Mouse (Mus musculus) limb, embryonic 12.5 days (tissue): ENCODE measurements around the gene Ier5l. TPM values are rescaled to one million over a fixed set of nuclear protein-coding genes. Genes with fewer than 3 reads are reported as not detected.

Source experiments
- ATAC-seq: fragments of 200-750 bp; cut with Nextera tagmentation; 2 replicates; pipeline ENCODE4 v1.8.0; 2017; ENCODE audit warnings: low read depth, moderate TSS enrichment; ENCODE audit not compliant: insufficient number of reproducible peaks, insufficient read depth, low FRiP score, low TSS enrichment
- H3K27ac ChIP-seq: fragments of 300-500 bp; sonication (generic); 2 replicates; pipeline ENCODE4 v1.5.1; 2016; ENCODE audit warnings: mild to moderate bottlenecking, moderate library complexity
- H3K27me3 ChIP-seq: fragments of 300-500 bp; sonication (generic); 2 replicates; pipeline ENCODE4 v1.6.1; 2016; ENCODE audit warnings: mild to moderate bottlenecking, moderate library complexity
- H3K36me3 ChIP-seq: fragments of 300-500 bp; sonication (generic); 2 replicates; pipeline ENCODE4 v1.6.1; 2016; ENCODE audit warnings: mild to moderate bottlenecking, moderate library complexity
- H3K4me1 ChIP-seq: fragments of 300-500 bp; sonication (generic); replicated peaks from 2 replicates; pipeline ENCODE4 v1.6.1; 2016
- H3K4me2 ChIP-seq: fragments of 300-500 bp; sonication (generic); 2 replicates; pipeline ENCODE4 v1.6.1; 2016; ENCODE audit warnings: mild to moderate bottlenecking, moderate library complexity
- H3K4me3 ChIP-seq: fragments of 300-500 bp; sonication (generic); replicated peaks from 2 replicates; pipeline ENCODE4 v1.5.1; 2016; ENCODE audit warnings: mild to moderate bottlenecking
- H3K9ac ChIP-seq: fragments of 300-500 bp; sonication (generic); replicated peaks from 2 replicates; pipeline ENCODE4 v1.6.1; 2016; ENCODE audit warnings: mild to moderate bottlenecking, moderate library complexity
- H3K9me3 ChIP-seq: fragments of 300-500 bp; sonication (generic); 2 replicates; pipeline ENCODE4 v1.6.1; 2016; ENCODE audit warnings: mild to moderate bottlenecking, moderate library complexity
- WGBS: fragments of 180-500 bp; shearing (Covaris S2); methylation state at CpG from one replicate; pipeline ENCODE4 v1.1.7; 2016; 5-methylcytosine and 5-hydroxymethylcytosine counted together
- polyA plus RNA-seq: library from polyadenylated mRNA; unstranded; fragments of >200 nt; fragmentation: Nextera tagmentation; extraction: Ambion mirVana; gene quantifications from 2 replicates; pipeline ENCODE4 v1.2.1, GENCODE M21; 2016

Gene Ier5l
- polyA plus RNA-seq, 1 experiment from 2014 or later, result 4.5 TPM

DNA sequence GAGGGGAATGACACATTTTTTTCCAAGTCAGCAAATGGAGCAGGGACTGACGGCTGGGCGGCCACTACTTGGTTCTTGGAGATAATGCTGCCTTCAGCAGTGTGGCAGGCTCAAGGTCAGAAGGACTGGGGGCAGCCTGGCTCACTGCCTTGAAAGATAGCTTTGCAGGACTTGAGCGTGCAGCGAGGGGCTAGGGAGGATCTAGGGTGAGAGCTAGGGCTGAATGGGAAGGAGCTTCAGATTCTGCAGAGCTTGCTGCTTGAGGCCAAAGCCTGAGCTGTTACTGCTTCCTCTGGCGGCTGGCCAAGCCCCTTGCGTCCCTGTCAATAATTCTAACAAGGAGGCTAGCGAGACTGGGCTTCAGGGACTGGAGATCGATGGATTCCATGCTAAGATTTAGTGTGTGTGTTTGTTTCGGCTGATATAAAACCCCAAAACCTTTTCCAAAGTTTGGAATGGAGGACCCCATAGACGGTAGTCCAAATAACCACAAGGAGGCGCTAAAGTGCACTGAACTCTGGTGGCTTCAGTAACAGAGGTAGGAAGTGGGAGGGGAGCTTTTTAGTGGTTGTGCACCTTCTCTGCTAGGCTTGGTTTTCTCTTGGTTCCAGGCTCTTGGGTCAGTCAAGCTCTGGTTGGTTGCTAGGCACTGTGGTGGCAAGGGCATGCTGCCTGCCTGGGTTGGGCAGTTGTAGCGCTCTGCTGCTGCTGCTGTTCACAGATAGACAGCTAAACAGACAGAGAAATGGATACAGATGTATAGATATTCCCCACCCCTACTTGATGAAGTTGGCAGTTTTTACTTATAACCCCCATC is 33.1 kb downstream of the Ier5l start:
- WGBS, result 13% methylated on average over 12 of the region's 12 CpGs
- Histone ChIP-seq H3K4me1 (peaks cover 65% of the 10 kb centered on the region), H3K27me3 (no peaks in the 10 kb centered on the region), H3K4me2 (peak overlapping the region; percentile 55), H3K27ac (peak overlapping the region; percentile 100), H3K4me3 (peak overlapping the region; percentile 22), H3K36me3 (peaks cover 79% of the 10 kb centered on the region), H3K9me3 (no peaks in the 10 kb centered on the region), H3K9ac (peak overlapping the region; percentile 52)
- ATAC-seq, result peak; percentile 34

DNA sequence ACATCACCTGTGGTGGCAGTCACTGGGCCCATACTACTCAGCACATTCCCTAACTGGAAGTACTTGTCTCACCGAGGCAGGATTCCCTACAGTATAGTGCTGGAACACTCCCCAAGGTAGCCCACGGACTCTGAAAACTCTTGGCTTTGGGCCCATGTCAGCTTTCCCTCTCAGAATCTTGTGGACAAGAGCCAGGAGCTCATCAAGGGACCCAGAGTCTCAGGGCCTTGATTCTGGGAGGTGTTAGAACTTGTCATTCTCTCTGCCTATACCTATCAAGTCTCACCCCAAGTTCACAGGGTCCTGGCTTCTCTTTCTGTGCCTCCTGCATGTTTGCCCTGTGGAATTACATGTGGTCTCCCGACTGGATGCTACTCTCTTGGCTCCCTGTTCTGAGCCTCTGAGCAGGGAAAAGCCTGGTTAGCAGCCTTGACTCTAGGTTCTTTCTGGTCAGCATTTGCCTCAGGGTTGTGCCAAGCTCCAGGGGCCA is 33.8 kb downstream of the Ier5l start:
- H3K9ac ChIP-seq, result peak overlapping the region; percentile 44
- no peaks in the 10 kb centered on the region for H3K9me3 ChIP-seq
- peak overlapping the region; percentile 100 for H3K27ac ChIP-seq
- no peak overlapping the region for H3K4me3 ChIP-seq
- peak overlapping the region; percentile 55; the same call in 1 of the 2 replicates for H3K4me2 ChIP-seq
- peaks cover 78% of the 10 kb centered on the region for H3K36me3 ChIP-seq
- H3K4me1 ChIP-seq, result peaks cover 58% of the 10 kb centered on the region
- ATAC-seq, result no peak
- 59% methylated on average over 3 of the region's 3 CpGs for WGBS
- no peaks in the 10 kb centered on the region for H3K27me3 ChIP-seq

- ATAC-seq, result no peak
- H3K36me3 ChIP-seq, result peaks cover 76% of the 10 kb centered on the region
- H3K4me2 ChIP-seq, result no peak overlapping the region
- H3K9ac ChIP-seq, result no peak overlapping the region; the same call in 1 of the 2 replicates
- H3K4me3 ChIP-seq, result no peak overlapping the region
- WGBS, result 94% methylated on average over 6 of the region's 6 CpGs
- peak overlapping the region; percentile 100 for H3K27ac ChIP-seq
- no peaks in the 10 kb centered on the region for H3K27me3 ChIP-seq
- no peaks in the 10 kb centered on the region for H3K9me3 ChIP-seq
- peaks cover 52% of the 10 kb centered on the region for H3K4me1 ChIP-seq
Observed at GRCm38 (mm10) chr2:30439631-30440030, 34.4 kb downstream of the Ier5l start.

GRCm38 (mm10) chr2:30437791-30438190 is 36.2 kb downstream of the Ier5l start:
- Histone ChIP-seq H3K4me2 (no peak overlapping the region), H3K4me1 (peaks cover 34% of the 10 kb centered on the region), H3K9ac (no peak overlapping the region), H3K27me3 (no peaks in the 10 kb centered on the region), H3K27ac (0 out of 2 replicates have a peak overlapping the region, but pooled peaks have one; percentile 17), H3K36me3 (peaks cover 75% of the 10 kb centered on the region), H3K4me3 (no peak overlapping the region), H3K9me3 (no peaks in the 10 kb centered on the region)
- WGBS, result 96% methylated on average over 4 of the region's 4 CpGs
- no peak for ATAC-seq

GRCm38 (mm10) chr2:30436809-30437208 is 37.2 kb downstream of the Ier5l start:
- Histone ChIP-seq H3K36me3 (peaks cover 81% of the 10 kb centered on the region), H3K9me3 (no peaks in the 10 kb centered on the region), H3K27ac (no peak overlapping the region), H3K4me2 (no peak overlapping the region), H3K27me3 (no peaks in the 10 kb centered on the region), H3K4me1 (peaks cover 24% of the 10 kb centered on the region), H3K9ac (no peak overlapping the region), H3K4me3 (no peak overlapping the region)
- WGBS, result 83% methylated on average over 4 of the region's 4 CpGs
- no peak for ATAC-seq

DNA sequence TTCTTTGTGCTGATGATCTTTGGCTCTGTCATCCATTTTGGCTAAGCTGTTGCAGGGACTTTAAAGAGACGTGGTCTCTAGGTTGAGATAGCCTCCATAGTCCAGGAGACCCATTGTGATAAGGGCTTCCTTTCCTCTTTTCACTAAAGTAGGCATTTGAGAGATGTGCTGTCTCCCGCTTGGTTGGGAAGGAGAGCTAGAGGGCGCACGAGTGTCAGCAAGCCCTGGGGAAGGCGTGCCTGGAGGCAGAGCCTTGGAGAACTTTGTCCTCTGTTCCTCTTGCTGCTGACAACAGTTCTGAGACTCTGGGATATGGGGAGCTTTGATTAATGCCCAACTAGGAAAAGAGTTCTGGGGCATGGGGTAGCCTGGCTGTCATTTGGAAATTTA is 37.9 kb downstream of the Ier5l start:
- Histone ChIP-seq H3K36me3 (peaks cover 87% of the 10 kb centered on the region), H3K27ac (no peak overlapping the region), H3K4me1 (peaks cover 19% of the 10 kb centered on the region), H3K4me2 (no peak overlapping the region), H3K27me3 (no peaks in the 10 kb centered on the region), H3K4me3 (no peak overlapping the region), H3K9ac (no peak overlapping the region), H3K9me3 (no peaks in the 10 kb centered on the region)
- WGBS, result 86% methylated on average over 5 of the region's 5 CpGs
- ATAC-seq, result no peak

- no peak overlapping the region for H3K27ac ChIP-seq
- H3K9ac ChIP-seq, result no peak overlapping the region
- ATAC-seq, result no peak
- H3K4me3 ChIP-seq, result no peak overlapping the region
- peaks cover 13% of the 10 kb centered on the region for H3K4me1 ChIP-seq
- H3K4me2 ChIP-seq, result no peak overlapping the region
- 62% methylated on average over 5 of the region's 5 CpGs for WGBS
- H3K9me3 ChIP-seq, result no peaks in the 10 kb centered on the region
- H3K27me3 ChIP-seq, result no peaks in the 10 kb centered on the region
- H3K36me3 ChIP-seq, result peaks cover 92% of the 10 kb centered on the region
Observed at GRCm38 (mm10) chr2:30435326-30436155, 38.5 kb downstream of the Ier5l start.

DNA sequence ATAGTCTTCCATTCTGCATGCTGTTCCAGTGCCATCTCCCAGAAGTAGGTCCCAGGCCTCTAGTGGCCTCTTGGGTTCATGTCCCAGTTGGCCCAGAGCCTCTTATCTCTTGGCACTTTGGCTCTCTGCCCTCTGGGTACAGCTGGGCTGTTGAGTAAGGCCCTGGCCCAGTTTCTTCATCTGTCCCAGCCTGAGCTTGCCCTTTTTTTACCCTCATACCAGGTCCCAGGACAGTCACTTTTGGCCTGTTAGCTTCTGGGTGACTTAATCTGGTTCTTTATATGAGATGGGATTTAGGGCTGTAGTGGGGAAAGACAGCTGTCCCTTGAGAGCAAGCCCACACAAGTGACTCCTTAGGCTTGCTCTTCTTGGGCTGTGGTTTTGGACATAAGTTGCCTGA is 44.9 kb downstream of the Ier5l start:
- H3K9ac ChIP-seq, result no peak overlapping the region
- H3K4me3 ChIP-seq, result no peak overlapping the region
- no peaks in the 10 kb centered on the region for H3K9me3 ChIP-seq
- H3K27ac ChIP-seq, result no peak overlapping the region
- peaks cover 83% of the 10 kb centered on the region for H3K36me3 ChIP-seq
- H3K4me2 ChIP-seq, result no peak overlapping the region
- H3K27me3 ChIP-seq, result no peaks in the 10 kb centered on the region
- no peaks in the 10 kb centered on the region for H3K4me1 ChIP-seq
- ATAC-seq, result no peak

Other genes with a start within 250 kb of the Ier5l start
- 33.5 and 37.5 TPM in 2 replicates for gene Lrrc8a, start 236.5 kb downstream of the Ier5l start, polyA plus RNA-seq
- 0.40 TPM in 1 of 2 replicates, not detected in the other for gene Gm28035, start 233.7 kb downstream of the Ier5l start, polyA plus RNA-seq
- 2.6 and 3.6 TPM in 2 replicates for gene Phyhd1, start 208.0 kb downstream of the Ier5l start, polyA plus RNA-seq
- gene Gm28038, start 193.2 kb downstream of the Ier5l start, polyA plus RNA-seq, result not detected in 2 replicates
- gene Dolk, start 187.9 kb downstream of the Ier5l start, polyA plus RNA-seq, result 27.7 and 28.7 TPM in 2 replicates
- gene Nup188, start 187.8 kb downstream of the Ier5l start, polyA plus RNA-seq, result 32.0 and 41.4 TPM in 2 replicates
- gene Sh3glb2, start 114.9 kb downstream of the Ier5l start, polyA plus RNA-seq, result 85.1 and 91.0 TPM in 2 replicates
- gene Miga2, start 110.0 kb downstream of the Ier5l start, polyA plus RNA-seq, result 26.9 and 30.6 TPM in 2 replicates
- gene Dolpp1, start 82.0 kb downstream of the Ier5l start, polyA plus RNA-seq, result 33.2 and 39.1 TPM in 2 replicates
- 24.4 and 27.5 TPM in 2 replicates for gene Crat, start 58.4 kb downstream of the Ier5l start, polyA plus RNA-seq
- gene Ptpa, start 58.2 kb downstream of the Ier5l start, polyA plus RNA-seq, result 154 and 155 TPM in 2 replicates
- 0.63 and 1.7 TPM in 2 replicates for gene Cstad, start 120.8 kb upstream of the Ier5l start, polyA plus RNA-seq